Mouse (Mus musculus) spleen, adult 12 weeks (tissue): ENCODE measurements around the gene Ahcyl2.
"Not testable (repeated sequence)": the region's sequence is repeated elsewhere in the genome, so short reads cannot be mapped to it uniquely, and the experiment has no call there.

Experiments used
- DNase-seq: peaks from one replicate; pipeline ENCODE4 v3.0.0; 2022; ENCODE audit warnings: low spot score

The Ahcyl2 gene

GRCm38 (mm10) chr6:29815634-29816033 lies 47.8 kb downstream of the Ahcyl2 start:
- no peak for DNase-seq

GRCm38 (mm10) chr6:29816371-29816770 lies 48.6 kb downstream of the Ahcyl2 start:
- DNase-seq, result not testable (repeated sequence)

GRCm38 (mm10) chr6:29819309-29819708 lies 51.5 kb downstream of the Ahcyl2 start:
- peak; percentile 3 for DNase-seq

GRCm38 (mm10) chr6:29820314-29820713 lies 52.5 kb downstream of the Ahcyl2 start:
- DNase-seq, result no peak

- no peak for DNase-seq
Measured at GRCm38 (mm10) chr6:29820926-29821325, 53.1 kb downstream of the Ahcyl2 start.

- no peak for DNase-seq
Measured at GRCm38 (mm10) chr6:29821770-29822169, 54.0 kb downstream of the Ahcyl2 start.

GRCm38 (mm10) chr6:29825302-29825701 lies 57.5 kb downstream of the Ahcyl2 start:
- no peak for DNase-seq

- no peak for DNase-seq
Measured at GRCm38 (mm10) chr6:29827291-29828242, 59.8 kb downstream of the Ahcyl2 start.

GRCm38 (mm10) chr6:29828574-29829234 lies 60.9 kb downstream of the Ahcyl2 start:
- no peak for DNase-seq

- no peak for DNase-seq
Measured at GRCm38 (mm10) chr6:29832356-29832755, 64.5 kb downstream of the Ahcyl2 start.

- no peak for DNase-seq
Measured at GRCm38 (mm10) chr6:29833117-29833516, 65.3 kb downstream of the Ahcyl2 start.

- no peak for DNase-seq
Measured at GRCm38 (mm10) chr6:29833568-29834255, 65.9 kb downstream of the Ahcyl2 start.

- DNase-seq, result no peak
Measured at GRCm38 (mm10) chr6:29835543-29836177, 67.8 kb downstream of the Ahcyl2 start.

- DNase-seq, result no peak
Measured at GRCm38 (mm10) chr6:29837579-29837978, 69.8 kb downstream of the Ahcyl2 start.

GRCm38 (mm10) chr6:29838531-29838930 lies 70.7 kb downstream of the Ahcyl2 start:
- DNase-seq, result peak; percentile 9

- DNase-seq, result no peak
Measured at GRCm38 (mm10) chr6:29840008-29840407, 72.2 kb downstream of the Ahcyl2 start.

GRCm38 (mm10) chr6:29841461-29841860 lies 73.7 kb downstream of the Ahcyl2 start:
- DNase-seq, result no peak

- no peak for DNase-seq
Measured at GRCm38 (mm10) chr6:29847643-29848166, 79.9 kb downstream of the Ahcyl2 start.

GRCm38 (mm10) chr6:29848808-29849207 lies 81.0 kb downstream of the Ahcyl2 start:
- DNase-seq, result no peak

GRCm38 (mm10) chr6:29850096-29850495 lies 82.3 kb downstream of the Ahcyl2 start:
- no peak for DNase-seq

- DNase-seq, result no peak
Measured at GRCm38 (mm10) chr6:29850747-29851146, 82.9 kb downstream of the Ahcyl2 start.

GRCm38 (mm10) chr6:29851873-29852272 lies 84.1 kb downstream of the Ahcyl2 start:
- no peak for DNase-seq
